Mouse (Mus musculus) frontal cortex, postnatal 14 days (tissue): ENCODE results near the gene Mtor.

Source experiments
- DNase-seq, 2 experiments: peaks; one replicate each; pipeline ENCODE4 v3.0.0; 2022; ENCODE audit warnings: low spot score in 2 of 2

The Mtor gene

DNA sequence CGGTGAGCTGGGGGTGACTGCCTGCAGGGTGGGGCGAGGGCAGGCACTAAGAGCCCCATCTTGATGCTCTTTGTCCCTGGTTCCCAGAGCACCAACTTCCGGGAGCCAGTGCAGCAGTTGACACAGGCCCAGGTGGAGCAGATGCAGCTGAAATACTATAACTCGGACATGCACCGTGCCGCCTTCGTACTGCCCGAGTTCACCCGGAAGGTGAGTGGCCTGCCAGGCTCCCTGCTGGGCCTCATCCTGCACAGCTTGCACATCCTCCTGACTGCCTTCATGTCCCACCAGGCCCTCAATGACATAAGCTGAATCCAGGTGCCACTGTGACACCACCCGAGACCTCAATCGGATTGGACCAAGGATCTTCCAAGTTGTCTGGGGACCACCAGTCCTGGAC, 145.6 kb downstream of the Mtor start:
- no peak for DNase-seq

DNA sequence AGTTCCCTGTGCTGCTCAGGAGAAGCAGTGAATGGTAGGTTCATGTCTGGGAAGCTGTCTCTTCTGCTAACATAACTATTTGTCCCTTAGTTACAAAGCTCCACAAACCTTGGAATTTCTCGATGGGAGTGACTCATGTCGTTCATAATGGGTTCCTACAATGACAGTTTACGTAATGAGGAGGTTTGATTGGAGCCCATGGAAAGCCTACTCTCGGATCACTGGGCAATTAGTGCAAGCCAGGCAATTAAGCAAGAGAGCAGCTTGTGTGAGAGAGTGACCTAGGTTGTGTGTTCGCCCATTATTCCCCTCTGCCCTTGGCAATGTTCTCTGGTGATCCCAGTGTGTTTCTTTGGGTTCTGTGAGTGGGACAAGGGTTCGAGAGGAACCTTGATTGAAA, 147.5 kb downstream of the Mtor start:
- DNase-seq = no peak

DNA sequence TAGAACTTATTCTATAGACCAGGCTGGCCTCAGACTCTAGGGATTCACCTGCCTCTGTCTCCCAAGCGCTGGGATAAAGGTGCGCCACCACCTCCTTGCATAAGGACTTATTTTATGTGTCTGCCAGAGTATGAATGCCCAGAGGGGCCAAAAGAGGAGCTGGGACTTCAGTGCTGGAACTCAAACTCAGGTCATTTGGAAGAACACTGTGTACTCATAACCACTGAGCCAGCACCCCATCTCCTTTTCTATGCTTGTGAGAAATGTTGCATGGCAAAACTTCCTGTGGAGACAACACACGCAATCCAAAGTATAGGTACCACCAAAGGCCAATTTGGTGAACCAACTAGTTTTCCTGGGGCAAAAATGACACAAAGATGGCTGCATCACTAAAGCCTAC, 148.3 kb downstream of the Mtor start:
- no peak for DNase-seq

DNA sequence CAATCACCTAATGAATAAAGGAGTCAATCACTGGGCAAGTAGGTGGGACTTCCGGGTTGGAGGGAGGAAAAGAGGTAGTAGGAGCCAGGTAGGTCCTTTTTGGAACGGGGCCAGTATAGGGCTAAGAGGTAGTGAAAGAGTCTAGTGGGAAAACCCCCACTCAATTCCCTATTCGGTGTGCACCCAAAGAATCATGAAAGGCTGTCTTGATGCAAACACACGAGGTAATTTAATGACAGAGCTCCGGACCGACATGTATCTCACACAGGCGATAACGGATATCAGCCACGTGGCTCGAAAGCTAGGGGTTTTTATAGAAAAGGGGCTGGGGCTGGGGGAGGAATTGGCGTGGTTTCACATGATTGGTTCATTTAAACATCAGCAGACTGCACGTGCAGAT, 150.4 kb downstream of the Mtor start:
- no peak for DNase-seq

DNA sequence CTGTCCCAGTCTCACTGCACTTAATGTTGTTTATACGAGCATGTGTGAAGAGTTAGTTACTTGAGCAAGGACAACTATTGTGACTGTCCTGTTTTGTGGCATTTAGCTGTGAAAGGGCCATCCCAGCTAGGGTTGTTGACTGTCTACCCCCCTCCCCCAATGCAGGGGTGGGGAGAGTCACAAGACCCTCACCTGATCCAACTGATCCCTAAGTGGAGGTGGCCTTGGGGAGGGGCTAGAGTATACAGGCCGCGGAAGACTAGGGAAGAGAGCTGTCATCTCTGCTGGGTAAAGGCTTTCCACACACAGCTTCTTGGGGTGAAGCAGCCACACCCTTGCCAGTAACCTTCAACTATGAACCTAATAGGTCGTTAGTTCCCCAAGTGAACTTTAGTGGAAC, 151.9 kb downstream of the Mtor start:
- no peak for DNase-seq

DNA sequence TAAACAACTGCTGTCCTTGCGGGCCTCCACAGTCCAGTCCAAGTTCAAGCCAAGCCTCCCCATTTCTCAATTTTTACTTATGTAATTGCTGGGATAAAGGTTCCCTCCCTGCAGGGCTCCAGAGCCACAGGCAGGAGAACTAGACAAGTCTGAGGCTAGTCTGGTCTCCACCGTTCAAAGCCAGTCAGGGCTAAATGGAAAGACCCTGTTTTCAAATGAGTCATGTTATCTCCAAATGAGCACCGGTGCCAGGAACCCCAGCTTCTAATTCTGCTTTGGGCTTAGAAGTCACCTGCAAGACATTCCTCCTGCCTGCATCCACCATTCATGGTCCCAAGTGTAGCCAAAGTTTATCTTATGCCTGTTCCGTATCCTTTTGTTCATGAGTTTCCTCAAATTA, 153.5 kb downstream of the Mtor start:
- no peak for DNase-seq

DNA sequence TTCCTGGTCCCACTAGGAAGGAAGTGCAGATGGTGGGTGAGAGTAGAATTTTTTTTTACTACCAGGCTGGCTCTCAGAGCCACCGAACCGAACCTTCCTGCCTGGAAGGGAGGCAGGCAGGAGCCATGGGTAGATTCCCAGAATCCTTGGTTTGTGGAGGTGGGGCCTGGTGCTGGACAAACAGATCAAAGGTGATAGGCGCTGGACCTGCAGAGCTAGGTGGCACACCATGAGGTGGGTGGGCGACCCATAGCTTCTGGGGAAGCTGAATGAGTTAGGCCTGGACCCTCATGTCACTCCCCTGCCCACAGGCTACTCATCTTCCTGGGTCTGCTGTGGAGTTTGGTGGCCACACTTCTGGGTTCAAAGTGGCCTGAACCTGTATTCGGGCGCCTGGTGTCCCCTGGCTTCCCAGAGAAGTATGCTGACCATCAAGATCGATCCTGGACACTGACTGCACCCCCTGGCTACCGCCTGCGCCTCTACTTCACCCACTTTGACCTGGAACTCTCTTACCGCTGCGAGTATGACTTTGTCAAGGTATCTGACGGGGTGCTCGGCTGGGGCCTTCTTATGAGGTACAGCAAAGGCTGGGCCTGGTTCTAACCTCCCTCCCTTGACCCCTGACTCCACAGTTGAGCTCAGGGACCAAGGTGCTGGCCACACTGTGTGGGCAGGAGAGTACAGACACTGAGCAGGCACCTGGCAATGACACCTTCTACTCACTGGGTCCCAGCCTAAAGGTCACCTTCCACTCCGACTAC, 154.1 kb downstream of the Mtor start, which contains the start of gene Masp2:
Gene Masp2, plus strand, starts transcription at position 198 of the 764 bp plus-strand sequence.
- DNase-seq = no peak

DNA sequence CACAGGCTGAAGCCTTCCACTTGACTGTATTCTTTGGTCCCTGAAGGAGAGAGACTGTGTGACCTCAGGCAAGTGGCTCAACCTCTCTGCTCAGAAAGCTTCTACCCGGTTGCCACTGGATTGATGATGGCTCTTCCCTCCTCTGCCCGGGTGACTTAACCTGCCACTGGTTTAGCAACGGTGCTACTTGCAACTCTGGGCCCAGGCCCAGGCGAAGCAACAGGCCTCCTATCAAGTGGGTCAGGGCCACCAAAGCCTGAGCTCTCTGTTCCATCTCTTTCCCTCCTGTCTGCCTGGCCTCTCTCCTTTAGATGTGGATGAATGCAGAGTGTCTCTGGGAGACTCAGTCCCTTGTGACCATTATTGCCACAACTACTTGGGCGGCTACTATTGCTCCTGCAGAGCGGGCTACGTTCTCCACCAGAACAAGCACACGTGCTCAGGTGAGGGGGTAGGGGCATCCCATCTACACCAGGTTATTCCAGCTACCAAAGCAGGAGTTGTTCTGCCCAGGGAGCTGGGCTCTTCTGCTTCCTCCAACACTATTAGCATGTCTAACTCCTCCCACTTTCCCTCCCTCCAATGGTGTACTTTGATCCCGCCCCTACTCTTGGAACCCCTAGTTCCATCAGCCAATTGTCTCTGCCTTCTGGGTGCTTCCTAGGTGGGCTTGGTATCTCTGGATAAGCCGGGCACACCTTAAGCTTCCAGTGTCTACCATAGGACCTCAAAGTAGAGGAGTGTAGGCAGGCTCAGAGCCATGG, 155.1 kb downstream of the Mtor start:
- DNase-seq = no peak

DNA sequence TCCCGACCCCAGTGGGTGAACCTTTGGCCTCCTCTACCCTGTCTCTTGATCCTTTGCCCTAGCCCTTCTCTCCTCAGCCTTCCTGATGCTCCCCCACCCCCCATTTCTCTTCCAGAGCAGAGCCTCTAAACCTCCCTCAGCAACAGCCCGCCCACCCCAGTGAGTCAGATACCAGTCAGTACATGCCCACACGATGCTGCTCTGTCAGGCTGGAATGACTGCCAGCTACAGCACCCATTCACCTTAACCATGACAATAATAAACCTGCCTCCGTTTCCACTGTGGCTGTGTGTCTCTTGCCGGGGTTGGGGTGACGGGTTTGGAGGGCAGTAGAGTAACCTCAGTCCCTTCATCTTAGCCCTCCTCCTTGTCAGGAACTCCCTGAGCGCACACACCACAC, 155.7 kb downstream of the Mtor start:
- peak; percentile 42 to 48 for DNase-seq

DNA sequence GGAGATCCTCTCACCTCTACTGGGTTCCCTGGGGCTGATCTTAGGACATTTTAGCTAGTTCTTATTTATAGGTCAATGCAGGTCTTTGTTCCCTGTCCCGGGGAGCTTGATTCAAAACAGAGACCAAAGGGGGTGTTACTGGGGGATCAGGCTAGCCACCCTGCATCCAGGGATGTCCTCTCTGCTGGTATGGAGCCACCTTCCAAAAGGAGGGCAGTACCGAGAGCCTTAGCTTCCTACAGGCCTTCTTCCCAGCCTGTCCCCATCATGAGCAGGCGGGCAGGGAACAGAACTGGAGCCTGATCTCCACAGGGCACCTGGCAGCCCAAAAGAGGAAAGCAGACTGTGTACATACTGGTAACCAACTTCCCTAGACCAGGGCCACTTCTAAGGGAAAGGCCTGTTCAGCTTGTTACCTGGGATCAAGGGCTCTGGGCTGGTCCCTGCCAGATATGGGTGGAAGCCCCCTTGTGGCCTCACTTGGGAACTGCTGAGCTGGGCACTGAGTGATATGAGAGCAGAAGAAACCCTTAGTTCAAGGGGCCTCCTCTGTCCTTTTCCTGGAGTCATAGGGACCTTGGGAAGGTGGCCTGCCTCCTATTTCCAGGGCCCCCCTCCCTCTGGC, 156.2 kb downstream of the Mtor start:
- peak in 1 of 2 experiments; percentile 61 for DNase-seq
